16 mouse cellular contexts compared by ENCODE assay signal in the genomic region with DNA sequence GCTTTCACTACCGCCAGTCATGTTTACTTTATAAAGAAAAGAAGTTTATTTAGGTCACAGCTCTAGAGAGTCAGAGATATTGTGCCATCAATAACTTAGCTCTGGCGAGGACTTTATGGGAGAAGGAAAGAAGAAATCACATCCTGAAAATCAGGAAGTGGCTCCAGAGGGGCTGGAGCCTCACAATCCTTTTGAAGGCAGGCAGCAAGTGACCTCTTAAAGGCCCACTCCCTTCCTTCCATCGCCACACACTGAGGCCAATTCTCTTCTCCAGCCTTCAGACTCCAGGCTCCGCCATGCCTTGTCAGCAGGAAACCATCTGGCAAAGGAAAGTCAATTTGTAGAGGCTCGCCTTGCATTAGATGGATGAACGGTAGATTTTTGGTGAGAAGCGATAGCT.
"Had no signal": no experiment of that assay in that cellular context is flagged by ENCODE, and none has a peak within 500 bp of the region (broad histone marks: within the 10 kb centered on the region; RNA-seq: fewer than 3 reads in every experiment).

No protein-coding gene starts in this region.

- ATAC-seq: midbrain, embryonic 16.5 days had no signal

- H3K9ac ChIP-seq: limb, embryonic 13.5 days; liver, embryonic 14.5 days; midbrain, embryonic 12.5 days; neural tube, embryonic 13.5 days; stomach, embryonic 15.5 days had no signal

- H3K36me3 ChIP-seq: limb, embryonic 13.5 days; midbrain, embryonic 12.5 days; neural tube, embryonic 13.5 days; stomach, embryonic 15.5 days had no signal

- H3K4me3 ChIP-seq: layer of hippocampus, adult 2 months; limb, embryonic 13.5 days; midbrain, embryonic 12.5 days; neural tube, embryonic 13.5 days; stomach, embryonic 15.5 days had no signal

- H3K9me3 ChIP-seq: limb, embryonic 13.5 days; midbrain, embryonic 12.5 days; neural tube, embryonic 13.5 days; stomach, embryonic 15.5 days had no signal

- H3K4me1 ChIP-seq: midbrain, embryonic 12.5 days had no signal

- H3K4me2 ChIP-seq: limb, embryonic 13.5 days; midbrain, embryonic 12.5 days; neural tube, embryonic 13.5 days; stomach, embryonic 15.5 days had no signal

- H3K27me3 ChIP-seq: neural tube, embryonic 13.5 days; stomach, embryonic 15.5 days had no signal

- DNase-seq: kidney, adult 11 months; kidney, adult 9 months; kidney, postnatal 4 days; left cerebral cortex, postnatal 4 days; lung, adult 18-20 months; right cerebral cortex, adult 18-20 months; thymus, adult 2 months; thymus, postnatal 36 days had no signal

- H3K27ac ChIP-seq: kidney, postnatal 0 days; layer of hippocampus, adult 2 months; limb, embryonic 13.5 days; liver, embryonic 14.5 days; midbrain, embryonic 12.5 days; neural tube, embryonic 13.5 days; stomach, embryonic 15.5 days had no signal
